Mouse (Mus musculus): ENCODE data around the gene Cd151.

Cd151 gene

GRCm38 (mm10) chr7:141467230-141468030, at the start of gene Cd151:
Gene Cd151 (plus strand): TSS chr7:141467392.
- DNase-seq: peak; percentile 75

GRCm38 (mm10) chr7:141417731-141418681, 49.2 kb upstream of the Cd151 start:
- DNase-seq: no peak

GRCm38 (mm10) chr7:141418970-141419369, 48.2 kb upstream of the Cd151 start:
- no peak for DNase-seq

GRCm38 (mm10) chr7:141420030-141420702, 47.0 kb upstream of the Cd151 start:
- DNase-seq: no peak

GRCm38 (mm10) chr7:141423811-141424210, 43.4 kb upstream of the Cd151 start:
- DNase-seq: no peak

DNA sequence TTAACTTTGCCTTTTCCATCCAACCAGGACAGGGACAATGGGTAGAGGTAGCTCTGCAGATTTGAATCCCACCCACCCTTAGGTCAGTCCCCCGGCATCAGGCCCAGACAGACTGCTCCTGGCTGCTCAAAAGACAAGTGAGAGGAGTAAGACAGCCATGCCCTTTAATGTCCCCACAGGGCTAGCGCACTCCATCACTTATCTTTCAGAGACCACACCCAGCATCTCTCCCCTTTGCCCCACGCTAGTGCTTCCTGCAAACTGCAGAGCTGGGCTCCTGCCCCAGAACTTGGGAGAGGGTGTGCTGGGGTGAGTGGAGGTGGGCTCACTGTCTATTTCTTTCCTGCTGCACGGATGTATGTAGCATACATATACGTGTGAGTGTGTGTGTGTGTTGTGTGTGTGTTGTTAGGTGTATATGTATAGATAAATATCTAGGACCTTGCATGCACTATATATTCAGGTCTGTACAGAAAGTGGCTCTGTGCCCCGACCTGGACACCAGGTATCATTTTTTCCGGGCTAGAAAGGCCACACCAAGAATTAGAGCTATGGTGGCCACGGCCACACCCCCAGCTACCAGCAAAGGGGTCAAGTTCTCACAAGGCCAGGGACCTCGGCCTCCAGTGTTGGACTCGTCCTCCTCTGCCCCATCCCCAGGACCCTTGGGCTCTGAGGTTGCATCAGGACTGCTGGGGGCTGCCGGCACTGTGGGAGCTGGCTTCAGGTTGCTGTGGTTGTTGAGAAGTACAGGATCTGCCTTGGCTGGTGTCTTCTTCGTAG, 40.1 kb upstream of the Cd151 start:
- DNase-seq: no peak

GRCm38 (mm10) chr7:141428701-141429100, 38.5 kb upstream of the Cd151 start:
- no peak for DNase-seq

- DNase-seq: peak; percentile 15
Observed at GRCm38 (mm10) chr7:141429310-141429709, 37.9 kb upstream of the Cd151 start, which contains the start of gene Cend1. Gene Cend1 (minus strand): TSS chr7:141429491.

GRCm38 (mm10) chr7:141429840-141430584, 37.2 kb upstream of the Cd151 start:
- no peak for DNase-seq

- no peak for DNase-seq
Observed at GRCm38 (mm10) chr7:141430585-141431240, 36.5 kb upstream of the Cd151 start.

DNA sequence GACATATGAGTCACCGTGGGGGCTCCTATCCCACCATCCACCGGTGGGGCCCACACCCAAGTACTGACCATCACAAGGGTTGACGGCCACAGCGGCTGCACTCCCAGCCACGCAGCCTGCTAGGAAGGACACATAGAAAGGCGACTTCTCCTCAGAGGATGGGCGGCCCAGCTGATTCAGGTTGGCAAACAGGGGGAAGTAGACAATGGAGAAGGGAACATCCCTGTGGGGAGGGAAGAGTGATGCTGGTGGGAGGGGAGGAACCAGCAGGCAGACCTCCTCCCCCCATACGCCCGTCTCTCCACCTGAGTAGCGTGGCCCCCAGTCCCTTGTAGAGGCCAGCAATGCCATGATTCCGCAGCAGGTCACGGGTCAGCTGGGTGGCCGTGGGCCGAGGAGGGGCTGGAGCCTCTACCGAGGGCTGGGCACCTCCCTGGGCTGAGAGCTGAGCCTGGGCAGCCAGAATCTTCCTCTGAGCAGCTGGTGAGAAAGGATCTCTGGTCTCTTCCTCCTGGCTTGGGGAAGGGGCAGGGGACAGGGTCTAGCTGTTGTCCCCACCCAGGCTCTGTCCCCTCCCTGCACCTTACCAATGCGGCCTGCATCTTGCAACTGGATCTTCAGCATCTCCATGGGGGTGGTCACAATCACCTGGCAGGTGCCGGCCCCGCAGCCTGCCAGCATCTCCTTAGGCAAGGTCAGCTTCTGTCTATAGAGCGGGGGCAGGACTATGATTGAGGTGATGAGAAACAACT, 35.6 kb upstream of the Cd151 start:
- DNase-seq: no peak

GRCm38 (mm10) chr7:141432186-141432611, 35.0 kb upstream of the Cd151 start:
- DNase-seq: no peak

GRCm38 (mm10) chr7:141432741-141433516, 34.3 kb upstream of the Cd151 start:
- peak; percentile 5 for DNase-seq

DNA sequence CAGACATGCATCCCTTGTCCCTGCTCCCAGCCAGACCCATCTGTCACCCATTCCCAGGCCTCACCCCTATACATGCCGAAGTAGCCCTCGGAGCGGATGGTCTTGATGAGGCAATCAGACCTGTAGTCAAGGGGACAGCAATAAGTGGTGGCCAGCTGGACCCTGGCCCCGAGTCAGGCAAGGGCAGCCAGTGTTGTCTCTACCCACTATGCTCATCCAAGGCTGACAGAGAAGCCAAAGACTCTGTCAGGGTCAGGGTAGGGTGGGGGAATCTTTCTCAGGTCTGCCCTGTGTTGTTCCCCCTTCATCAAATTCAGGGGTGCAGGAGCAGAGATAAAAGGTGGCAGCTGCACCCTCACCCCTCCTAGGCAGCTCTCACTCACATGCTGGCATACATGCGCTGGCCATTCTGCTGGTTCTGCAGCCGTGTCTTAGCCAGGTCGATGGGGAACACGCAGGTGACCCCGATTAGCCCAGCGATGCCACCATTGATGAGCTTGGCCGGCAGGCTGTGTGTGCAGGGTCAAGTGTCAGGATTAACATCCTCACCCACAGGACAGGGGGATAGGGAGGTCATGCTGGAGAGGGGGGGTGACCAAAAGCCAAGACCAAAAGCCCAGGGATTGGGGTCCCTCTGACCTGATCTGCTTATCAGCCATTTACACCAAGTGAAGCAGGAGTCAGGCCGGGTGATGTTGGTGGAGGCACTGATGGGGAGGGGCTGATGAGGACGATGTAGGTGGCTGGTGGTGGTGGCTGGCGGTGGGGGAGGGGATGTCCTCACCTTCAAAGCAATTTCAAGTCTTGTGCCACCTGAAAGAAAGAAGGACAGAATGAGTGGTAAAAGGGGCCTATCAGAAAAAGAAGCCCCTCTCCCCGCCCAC, 33.4 kb upstream of the Cd151 start:
- peak; percentile 5 for DNase-seq

- DNase-seq: peak; percentile 48
Observed at GRCm38 (mm10) chr7:141434464-141434863, 32.7 kb upstream of the Cd151 start.

- peak; percentile 77 for DNase-seq
Observed at GRCm38 (mm10) chr7:141435129-141435855, 31.9 kb upstream of the Cd151 start.

- peak; percentile 9 for DNase-seq
Observed at GRCm38 (mm10) chr7:141435856-141436522, 31.2 kb upstream of the Cd151 start.

Data from thymus, postnatal 14 days (tissue).